Mouse (Mus musculus): Measurements from ENCODE around the gene Ptcd1. TPM values are rescaled to one million over a fixed set of nuclear protein-coding genes. Genes with fewer than 3 reads are reported as not detected.
A peak's percentile ranks its signal among the peaks of the same experiment; 100 is the strongest.

Gene Ptcd1
- total and polyA plus RNA-seq, 3 experiments = 21.0 to 22.3 TPM; not detected in 1

- Histone ChIP-seq H3K9me3 (replicated peaks; ENCODE audit: insufficient read depth, low read length) (no peaks in the 10 kb centered on the region), H3K4me3 (ENCODE audit: control insufficient read depth in 1 of 2, insufficient read depth in 1 of 2, low read depth in 2 of 2, low read length in 2 of 2) (no peak overlapping the region), H3K27ac (ENCODE audit: control insufficient read depth, low read depth, low read length) (peak overlapping the region; percentile 45), H3K4me1 (ENCODE audit: control insufficient read depth in 1 of 2, insufficient read depth in 2 of 2, low read length in 2 of 2) (peaks cover 4% of the 10 kb centered on the region in 2 experiments), H3K27me3 (ENCODE audit: control insufficient read depth in 1 of 2, insufficient read depth in 2 of 2, low read length in 2 of 2) (no peaks in the 10 kb centered on the region), H3K79me2 (ENCODE audit: control insufficient read depth, insufficient read depth, low read length, poor library complexity) (no peaks in the 10 kb centered on the region), H3K36me3 (ENCODE audit: control insufficient read depth in 1 of 2, insufficient read depth in 2 of 2, low read length in 2 of 2) (peaks cover 8 to 17% of the 10 kb centered on the region in 2 experiments), H3K9ac (ENCODE audit: control insufficient read depth, low read depth, low read length, poor library complexity, severe bottlenecking) (no peak overlapping the region)
- peak; percentile 76 for DNase-seq (ENCODE audit: low read depth, low spot score)
- TF ChIP-seq GATA1 (IDR thresholded peaks at IDR 0.05; ENCODE audit: low read depth, low read length) (peak; percentile 70), POLR2AphosphoS2 (IDR thresholded peaks at IDR 0.05; ENCODE audit: low read length) (0 out of 2 replicates have a peak, but pooled peaks have one; percentile 25), TCF12 (IDR thresholded peaks at IDR 0.05; ENCODE audit: low read depth, low read length) (0 out of 2 replicates have a peak, but pooled peaks have one; percentile 36), UBTF (IDR thresholded peaks at IDR 0.05; ENCODE audit: borderline replicate concordance, insufficient read depth, low read depth, low read length) (no peak), TAL1 (IDR thresholded peaks at IDR 0.05; ENCODE audit: low read length) (peak; percentile 72), JUND (IDR thresholded peaks at IDR 0.05; ENCODE audit: low read depth, low read length) (no peak), USF2 (IDR thresholded peaks at IDR 0.05; ENCODE audit: borderline replicate concordance in 1 of 2, insufficient read depth in 1 of 2, low read depth in 1 of 2, low read length in 2 of 2) (no peak), EP300 (IDR thresholded peaks at IDR 0.05; ENCODE audit: low read depth in 1 of 2, low read length in 2 of 2) (peak in 1 of 2 experiments; percentile 58; a peak in 2 of 4 replicates), MYB (IDR thresholded peaks at IDR 0.05; ENCODE audit: low read depth, low read length) (no peak), POLR2A (IDR thresholded peaks at IDR 0.05; ENCODE audit: control insufficient read depth in 1 of 2, insufficient read depth in 1 of 2, low read depth in 1 of 2, low read length in 2 of 2, poor library complexity in 1 of 2) (no peak), CTCF (IDR thresholded peaks at IDR 0.05 in 2 of 3, conservative IDR thresholded peaks at IDR 0.05 in 1 of 3; ENCODE audit: control insufficient read depth in 1 of 3, insufficient read depth in 1 of 3, low read depth in 2 of 3, low read length in 3 of 3, poor library complexity in 1 of 3, severe bottlenecking in 1 of 3) (no peak), ETS1 (IDR thresholded peaks at IDR 0.05; ENCODE audit: low read depth, low read length) (no peak), CHD2 (IDR thresholded peaks at IDR 0.05; ENCODE audit: low read length) (no peak), ZNF384 (IDR thresholded peaks at IDR 0.05; ENCODE audit: low read depth, low read length) (no peak), SMC3 (IDR thresholded peaks at IDR 0.05; ENCODE audit: low read depth, low read length) (no peak), SIN3A (IDR thresholded peaks at IDR 0.05; ENCODE audit: low read length) (0 out of 2 replicates have a peak, but pooled peaks have one; percentile 28)
Observed at GRCm38 (mm10) chr5:145149294-145149693, 17.6 kb downstream of the Ptcd1 start.

GRCm38 (mm10) chr5:145147748-145148147 is 19.2 kb downstream of the Ptcd1 start:
- no peak for DNase-seq (ENCODE audit: low read depth, low spot score)
- Histone ChIP-seq H3K27me3 (ENCODE audit: control insufficient read depth in 1 of 2, insufficient read depth in 2 of 2, low read length in 2 of 2) (no peaks in the 10 kb centered on the region), H3K27ac (ENCODE audit: control insufficient read depth, low read depth, low read length) (no peak overlapping the region), H3K36me3 (ENCODE audit: control insufficient read depth in 1 of 2, insufficient read depth in 2 of 2, low read length in 2 of 2) (peaks cover 6 to 24% of the 10 kb centered on the region in 2 experiments), H3K9ac (ENCODE audit: control insufficient read depth, low read depth, low read length, poor library complexity, severe bottlenecking) (no peak overlapping the region), H3K9me3 (replicated peaks; ENCODE audit: insufficient read depth, low read length) (no peaks in the 10 kb centered on the region), H3K79me2 (ENCODE audit: control insufficient read depth, insufficient read depth, low read length, poor library complexity) (no peaks in the 10 kb centered on the region), H3K4me3 (ENCODE audit: control insufficient read depth in 1 of 2, insufficient read depth in 1 of 2, low read depth in 2 of 2, low read length in 2 of 2) (no peak overlapping the region), H3K4me1 (ENCODE audit: control insufficient read depth in 1 of 2, insufficient read depth in 2 of 2, low read length in 2 of 2) (peaks cover 4 to 6% of the 10 kb centered on the region in 2 experiments; a peak in 3 of 4 replicates)
- TF ChIP-seq JUND (IDR thresholded peaks at IDR 0.05; ENCODE audit: low read depth, low read length) (no peak), TAL1 (IDR thresholded peaks at IDR 0.05; ENCODE audit: low read length) (no peak), BHLHE40 (IDR thresholded peaks at IDR 0.05; ENCODE audit: borderline replicate concordance, low read depth, low read length) (no peak), EP300 (IDR thresholded peaks at IDR 0.05; ENCODE audit: low read depth in 1 of 2, low read length in 2 of 2) (no peak), MAX (IDR thresholded peaks at IDR 0.05; ENCODE audit: low read length) (no peak)

All from MEL (cell line).